Mouse (Mus musculus) stomach, embryonic 14.5 days (tissue): ENCODE results near the gene Fbxw4. TPM values are rescaled to one million over a fixed set of nuclear protein-coding genes. Genes with fewer than 3 reads are reported as not detected.

Source experiments
- ATAC-seq: fragments of 200-750 bp; cut with Nextera tagmentation; 2 replicates; pipeline ENCODE4 v1.8.0; 2017; ENCODE audit warnings: low read depth, moderate TSS enrichment; ENCODE audit not compliant: insufficient number of reproducible peaks, insufficient read depth, low FRiP score
- H3K27ac ChIP-seq: fragments of 300-500 bp; sonication (generic); 2 replicates; pipeline ENCODE4 v1.5.1; 2014; ENCODE audit warnings: mild to moderate bottlenecking, low read length, moderate library complexity, mixed read lengths
- H3K27me3 ChIP-seq: fragments of 300-500 bp; sonication (generic); 2 replicates; pipeline ENCODE4 v1.6.1; 2014; ENCODE audit warnings: low read length, control low read depth, mixed read lengths; ENCODE audit not compliant: control insufficient read depth, insufficient read depth
- H3K36me3 ChIP-seq: fragments of 300-500 bp; sonication (generic); 2 replicates; pipeline ENCODE4 v1.6.1; 2014; ENCODE audit warnings: mild to moderate bottlenecking, control low read depth, low read length, moderate library complexity, mixed read lengths; ENCODE audit not compliant: control insufficient read depth, insufficient read depth
- H3K4me1 ChIP-seq: fragments of 300-500 bp; sonication (generic); 2 replicates; pipeline ENCODE4 v1.6.1; 2014; ENCODE audit warnings: low read length, control low read depth, mixed read lengths; ENCODE audit not compliant: control insufficient read depth, insufficient read depth
- H3K4me2 ChIP-seq: fragments of 300-500 bp; sonication (generic); replicated peaks from 2 replicates; pipeline ENCODE4 v1.6.1; 2014; ENCODE audit warnings: low read depth, low read length, control low read depth
- H3K4me3 ChIP-seq: fragments of 300-500 bp; sonication (generic); 2 replicates; pipeline ENCODE4 v1.5.1; 2014; ENCODE audit warnings: low read depth, low read length, control low read depth
- H3K9ac ChIP-seq: fragments of 300-500 bp; sonication (generic); replicated peaks from 2 replicates; pipeline ENCODE4 v1.6.1; 2014; ENCODE audit warnings: low read depth, mild to moderate bottlenecking, control low read depth, low read length, moderate library complexity, mixed read lengths
- H3K9me3 ChIP-seq: fragments of 300-500 bp; sonication (generic); 2 replicates; pipeline ENCODE4 v1.6.1; 2016; ENCODE audit warnings: low read depth, low read length, control low read depth; ENCODE audit not compliant: control insufficient read depth
- WGBS: fragments of 180-500 bp; shearing (Covaris S2); extraction: QIAGEN DNeasy Blood & Tissue Kit; methylation state at CpG from one replicate; pipeline ENCODE4 v1.1.7; 2014; 5-methylcytosine and 5-hydroxymethylcytosine counted together
- polyA plus RNA-seq: library from polyadenylated mRNA; unstranded; fragments of >200 nt; fragmentation: Nextera tagmentation; extraction: Ambion mirVana; gene quantifications from 2 replicates; pipeline ENCODE4 v1.2.1, GENCODE M21; 2014

The Fbxw4 gene
- polyA plus RNA-seq, 1 experiment from 2014 or later = 9.4 TPM

DNA sequence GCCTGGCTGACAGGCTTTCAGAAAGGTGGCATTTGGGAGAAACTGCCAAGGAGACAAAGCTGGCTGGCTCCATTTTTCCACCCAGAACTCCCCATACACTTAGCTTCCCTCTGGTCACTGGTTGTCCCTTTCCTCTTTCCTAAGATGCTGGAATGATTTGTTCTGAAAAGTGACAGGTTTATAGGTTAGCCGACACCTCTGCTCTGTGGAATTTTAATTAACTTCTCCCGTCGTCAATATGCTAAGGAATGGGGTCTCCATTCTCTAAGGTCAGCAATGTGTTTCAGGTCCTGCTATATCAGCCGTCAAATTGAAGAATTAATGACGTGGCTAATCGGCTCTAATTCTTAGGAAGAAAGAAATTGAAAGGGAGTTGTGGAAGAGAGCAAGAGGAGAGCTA, 31.5 kb downstream of the Fbxw4 start:
- Histone ChIP-seq H3K4me2 (no peak overlapping the region), H3K27me3 (no peaks in the 10 kb centered on the region), H3K4me3 (no peak overlapping the region), H3K36me3 (peaks cover 2% of the 10 kb centered on the region; the same call in 1 of the 2 replicates), H3K9ac (no peak overlapping the region), H3K9me3 (no peaks in the 10 kb centered on the region), H3K4me1 (0 out of 2 replicates have a peak, but pooled peaks cover 7% of the 10 kb centered on the region), H3K27ac (no peak overlapping the region)
- 31% methylated on average over 6 of the region's 6 CpGs for WGBS
- no peak for ATAC-seq

DNA sequence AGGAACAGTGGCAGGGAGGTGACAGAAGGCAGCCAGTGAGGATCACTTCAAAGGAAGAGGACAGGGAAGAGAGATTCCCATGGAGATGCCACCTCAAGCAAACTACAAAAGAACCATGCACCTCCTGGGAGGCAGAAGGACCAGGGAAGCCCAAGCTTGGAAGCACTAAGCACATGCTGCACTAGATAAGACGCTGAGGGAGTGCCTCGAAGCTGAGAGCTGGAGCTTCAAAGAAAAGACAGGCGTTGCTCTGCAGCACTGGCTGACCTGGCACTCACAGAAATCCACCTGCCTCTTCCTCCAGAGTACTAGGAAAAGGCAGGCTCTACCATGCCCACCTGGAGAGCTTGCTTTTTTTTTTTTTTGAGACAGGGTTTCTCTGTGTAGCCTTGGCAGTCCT, 33.1 kb downstream of the Fbxw4 start:
- Histone ChIP-seq H3K9ac (no peak overlapping the region), H3K36me3 (no peaks in the 10 kb centered on the region; the same call in 1 of the 2 replicates), H3K27me3 (no peaks in the 10 kb centered on the region), H3K27ac (no peak overlapping the region), H3K4me1 (0 out of 2 replicates have a peak, but pooled peaks cover 7% of the 10 kb centered on the region), H3K4me2 (no peak overlapping the region), H3K9me3 (no peaks in the 10 kb centered on the region), H3K4me3 (no peak overlapping the region)
- ATAC-seq = no peak
- 29% methylated on average over 3 of the region's 3 CpGs for WGBS

DNA sequence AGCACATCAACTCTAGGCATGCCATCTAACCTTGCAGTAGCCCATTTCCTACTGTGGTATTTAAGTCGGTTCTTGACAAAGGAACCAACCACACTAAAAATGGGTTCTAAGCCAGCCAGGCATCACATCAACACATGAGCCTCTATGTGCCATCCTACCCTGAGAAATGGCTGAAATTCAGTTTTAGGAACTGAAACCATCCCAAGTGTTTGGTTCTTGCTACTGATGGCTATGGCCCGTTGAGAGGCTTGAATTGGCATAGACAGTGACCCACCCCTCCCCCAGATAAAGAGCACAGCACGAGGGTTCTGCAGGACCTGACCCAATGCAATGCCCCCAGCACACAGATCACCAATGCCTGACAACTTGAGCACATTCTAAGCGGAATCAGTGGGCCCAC, 36.4 kb downstream of the Fbxw4 start:
- Histone ChIP-seq H3K4me1 (no peaks in the 10 kb centered on the region), H3K4me2 (no peak overlapping the region), H3K27me3 (no peaks in the 10 kb centered on the region), H3K9ac (no peak overlapping the region), H3K27ac (no peak overlapping the region), H3K4me3 (no peak overlapping the region), H3K9me3 (no peaks in the 10 kb centered on the region), H3K36me3 (no peaks in the 10 kb centered on the region; the same call in 1 of the 2 replicates)
- ATAC-seq = no peak
- 83% methylated on average over 4 of the region's 4 CpGs for WGBS

DNA sequence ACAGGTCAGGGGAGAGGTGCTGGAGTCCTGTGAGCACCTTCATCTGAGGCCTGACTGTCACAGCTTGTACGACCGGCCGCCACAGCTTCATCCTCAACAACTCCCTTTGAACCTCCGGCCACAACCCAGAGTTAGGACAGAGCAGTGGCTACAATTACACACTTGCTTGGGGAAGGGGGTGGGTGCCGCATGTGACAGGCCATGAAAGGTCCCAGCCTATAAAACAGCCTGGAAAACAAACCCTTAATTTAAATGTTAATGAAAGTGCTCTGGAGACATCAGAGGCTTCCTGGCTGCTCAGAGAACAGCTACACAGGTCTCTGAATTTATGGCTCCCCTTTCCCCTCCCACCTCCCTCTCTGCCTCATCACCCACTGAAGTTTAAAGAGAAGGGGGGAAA, 38.0 kb downstream of the Fbxw4 start:
- H3K4me2 ChIP-seq = no peak overlapping the region
- H3K9me3 ChIP-seq = no peaks in the 10 kb centered on the region
- H3K9ac ChIP-seq = no peak overlapping the region
- H3K27me3 ChIP-seq = no peaks in the 10 kb centered on the region
- no peak overlapping the region for H3K27ac ChIP-seq
- no peaks in the 10 kb centered on the region; the same call in 1 of the 2 replicates for H3K36me3 ChIP-seq
- H3K4me3 ChIP-seq = no peak overlapping the region
- no peak for ATAC-seq
- H3K4me1 ChIP-seq = no peaks in the 10 kb centered on the region
- 59% methylated on average over 5 of the region's 5 CpGs for WGBS

DNA sequence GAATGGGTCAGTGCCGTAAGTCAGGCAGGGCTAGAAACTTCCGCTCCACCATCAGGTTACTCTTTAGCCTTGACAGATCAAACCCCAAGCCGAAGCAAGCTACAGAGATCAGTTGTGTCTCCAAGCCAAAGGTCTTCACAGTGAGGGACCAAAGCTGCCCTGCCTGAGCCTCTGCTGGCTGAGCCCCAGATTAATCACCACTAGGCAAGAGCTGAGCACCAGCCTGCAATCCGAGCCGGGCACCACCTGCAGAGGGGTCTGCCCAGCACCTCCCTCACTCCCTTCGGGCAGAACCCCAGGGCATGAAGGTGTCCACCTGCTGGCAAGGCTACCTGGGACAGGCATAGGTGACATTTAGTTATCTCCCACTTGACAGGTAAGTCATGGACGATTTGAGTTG, 39.1 kb downstream of the Fbxw4 start:
- Histone ChIP-seq H3K4me3 (no peak overlapping the region), H3K9ac (no peak overlapping the region), H3K27ac (no peak overlapping the region), H3K4me1 (peaks cover 3% of the 10 kb centered on the region; the same call in 1 of the 2 replicates), H3K36me3 (no peaks in the 10 kb centered on the region), H3K9me3 (no peaks in the 10 kb centered on the region), H3K27me3 (no peaks in the 10 kb centered on the region), H3K4me2 (no peak overlapping the region)
- no peak for ATAC-seq
- 60% methylated on average over 7 of the region's 7 CpGs for WGBS

DNA sequence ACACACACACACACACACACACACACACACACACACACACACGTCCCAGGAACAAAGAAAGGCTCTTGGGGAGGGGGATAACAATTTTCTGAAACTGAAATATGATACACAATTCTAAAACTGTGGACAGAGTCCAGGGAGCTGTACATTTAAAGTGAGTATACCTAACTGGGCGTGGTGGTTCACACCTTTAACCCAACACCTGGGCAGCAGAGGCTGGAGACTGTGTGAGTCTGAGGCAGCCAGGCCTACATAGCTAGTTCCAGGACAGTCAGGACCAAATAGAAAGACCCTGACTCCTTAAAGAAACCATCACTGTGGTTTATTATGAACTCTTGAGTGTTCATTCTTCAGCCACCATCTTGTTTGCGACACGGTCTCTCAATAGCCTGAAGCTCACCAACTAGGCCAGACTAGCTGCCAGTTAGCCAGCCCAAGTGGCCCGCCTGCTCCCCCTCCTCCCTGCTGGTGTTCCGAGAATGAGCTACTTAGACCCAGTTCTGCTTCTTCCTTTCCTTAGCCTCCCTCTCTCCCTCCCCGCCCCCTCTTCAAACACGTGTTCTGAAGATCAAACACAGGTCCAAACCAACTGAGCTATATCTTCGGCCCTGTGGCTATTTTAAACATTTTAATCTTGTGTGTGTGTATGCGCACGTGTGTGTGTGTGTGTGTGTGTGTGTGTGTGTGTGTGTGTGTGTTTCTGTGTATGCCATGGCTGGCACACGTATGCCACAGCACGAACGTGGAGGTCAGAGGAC, 40.2 kb downstream of the Fbxw4 start:
- Histone ChIP-seq H3K27me3 (no peaks in the 10 kb centered on the region), H3K9ac (no peak overlapping the region), H3K36me3 (no peaks in the 10 kb centered on the region), H3K9me3 (no peaks in the 10 kb centered on the region), H3K4me1 (peaks cover 13% of the 10 kb centered on the region; the same call in 1 of the 2 replicates), H3K27ac (no peak overlapping the region), H3K4me3 (no peak overlapping the region), H3K4me2 (no peak overlapping the region)
- ATAC-seq = 0 out of 2 replicates have a peak, but pooled peaks have one; percentile 64
- WGBS = 73% methylated on average over 14 of the region's 14 CpGs

DNA sequence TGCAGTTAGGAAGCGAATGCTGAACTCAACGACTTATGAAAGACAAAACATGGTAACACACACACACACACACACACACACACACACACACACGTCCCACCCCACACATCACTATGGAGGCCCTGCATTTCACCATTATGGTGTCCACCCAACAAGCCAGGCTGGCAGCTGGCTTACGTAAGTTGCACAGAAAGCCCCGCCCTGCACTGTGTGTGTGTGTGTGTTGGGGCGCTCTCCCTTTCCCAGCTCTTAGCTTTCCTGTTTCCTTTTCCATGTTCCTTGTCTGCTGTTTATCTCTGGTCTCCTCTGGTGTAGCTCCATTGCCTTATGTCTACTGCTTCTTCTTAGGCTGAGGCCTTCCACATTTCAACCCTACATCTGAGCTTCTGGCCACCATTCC, 41.9 kb downstream of the Fbxw4 start:
- no peak overlapping the region for H3K9ac ChIP-seq
- no peak for ATAC-seq
- 79% methylated on average over 6 of the region's 6 CpGs for WGBS
- no peaks in the 10 kb centered on the region for H3K9me3 ChIP-seq
- H3K4me3 ChIP-seq = no peak overlapping the region
- no peak overlapping the region for H3K4me2 ChIP-seq
- peaks cover 13% of the 10 kb centered on the region; the same call in 1 of the 2 replicates for H3K4me1 ChIP-seq
- no peaks in the 10 kb centered on the region for H3K27me3 ChIP-seq
- no peaks in the 10 kb centered on the region for H3K36me3 ChIP-seq
- H3K27ac ChIP-seq = no peak overlapping the region

DNA sequence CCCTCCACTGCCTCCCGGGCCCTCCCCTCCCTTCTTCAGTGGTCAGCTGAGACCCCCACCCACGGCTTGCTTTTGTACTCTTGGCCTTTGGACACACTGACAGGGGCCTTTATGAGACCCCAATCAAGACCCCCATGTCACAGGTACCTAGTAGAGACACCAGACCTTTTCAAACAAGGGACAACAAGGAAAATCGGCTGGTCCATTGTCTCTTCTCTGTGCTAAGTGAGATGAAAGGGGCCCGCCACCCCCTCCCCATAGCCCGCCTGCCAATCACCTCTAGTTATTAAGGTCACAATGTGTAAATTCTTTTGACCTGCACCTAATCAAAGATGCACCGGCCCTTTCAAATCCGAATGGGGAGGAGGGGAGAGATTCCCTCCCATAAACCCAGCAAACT, 43.4 kb downstream of the Fbxw4 start:
- WGBS = 39% methylated on average over 7 of the region's 7 CpGs
- Histone ChIP-seq H3K36me3 (no peaks in the 10 kb centered on the region), H3K27me3 (no peaks in the 10 kb centered on the region), H3K27ac (no peak overlapping the region), H3K9me3 (no peaks in the 10 kb centered on the region), H3K9ac (no peak overlapping the region), H3K4me3 (no peak overlapping the region), H3K4me2 (no peak overlapping the region), H3K4me1 (peaks cover 13% of the 10 kb centered on the region; the same call in 1 of the 2 replicates)
- no peak for ATAC-seq

DNA sequence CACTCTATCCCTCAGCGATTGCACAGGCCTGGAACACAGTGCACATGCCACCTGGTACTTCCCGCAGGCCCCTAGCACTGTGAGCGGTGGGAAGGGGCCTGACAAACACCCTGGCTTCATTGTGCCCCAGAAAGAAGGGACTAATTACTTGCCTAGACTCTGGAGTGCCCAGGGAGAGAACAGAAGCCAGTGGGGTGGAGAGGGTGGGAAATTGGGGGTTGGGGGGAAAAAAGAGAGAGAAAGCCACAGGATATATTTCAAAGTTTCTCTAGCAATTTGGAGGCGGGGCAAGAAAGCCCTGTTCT, 43.9 kb downstream of the Fbxw4 start:
- Histone ChIP-seq H3K36me3 (no peaks in the 10 kb centered on the region), H3K4me3 (no peak overlapping the region), H3K9ac (no peak overlapping the region), H3K4me1 (peaks cover 13% of the 10 kb centered on the region; the same call in 1 of the 2 replicates), H3K4me2 (no peak overlapping the region), H3K27me3 (no peaks in the 10 kb centered on the region), H3K9me3 (no peaks in the 10 kb centered on the region), H3K27ac (no peak overlapping the region)
- no peak for ATAC-seq
- WGBS = 46% methylated on average over 4 of the region's 4 CpGs
